Mouse (Mus musculus) stomach, embryonic 16.5 days (tissue): ENCODE results near the gene Sp2. TPM values are rescaled to one million over a fixed set of nuclear protein-coding genes. Genes with fewer than 3 reads are reported as not detected.

Source experiments
- ATAC-seq: fragments of 200-750 bp; cut with Nextera tagmentation; 2 replicates; pipeline ENCODE4 v1.8.0; 2017; ENCODE audit warnings: moderate number of reproducible peaks, moderate TSS enrichment; ENCODE audit not compliant: insufficient read depth, low FRiP score
- H3K27ac ChIP-seq: fragments of 300-500 bp; sonication (generic); 2 replicates; pipeline ENCODE4 v1.5.1; 2014; ENCODE audit warnings: low read length
- H3K27me3 ChIP-seq: fragments of 300-500 bp; sonication (generic); 2 replicates; pipeline ENCODE4 v1.6.1; 2014; ENCODE audit warnings: low read length, control low read depth, mixed read lengths; ENCODE audit not compliant: control insufficient read depth, insufficient read depth
- H3K36me3 ChIP-seq: fragments of 300-500 bp; sonication (generic); 2 replicates; pipeline ENCODE4 v1.6.1; 2014; ENCODE audit warnings: low read length; ENCODE audit not compliant: control insufficient read depth, insufficient read depth
- H3K4me1 ChIP-seq: fragments of 300-500 bp; sonication (generic); 2 replicates; pipeline ENCODE4 v1.6.1; 2014; ENCODE audit warnings: low read length, control low read depth, mixed read lengths; ENCODE audit not compliant: control insufficient read depth, insufficient read depth
- H3K4me2 ChIP-seq: fragments of 300-500 bp; sonication (generic); 2 replicates; pipeline ENCODE4 v1.6.1; 2014; ENCODE audit warnings: low read depth, low read length, mixed read lengths
- H3K4me3 ChIP-seq: fragments of 300-500 bp; sonication (generic); replicated peaks from 2 replicates; pipeline ENCODE4 v1.5.1; 2014; ENCODE audit warnings: mild to moderate bottlenecking, low read length
- H3K9ac ChIP-seq: fragments of 300-500 bp; sonication (generic); 2 replicates; pipeline ENCODE4 v1.6.1; 2014; ENCODE audit warnings: low read length
- H3K9me3 ChIP-seq: fragments of 300-500 bp; sonication (generic); replicated peaks from 2 replicates; pipeline ENCODE4 v1.6.1; 2016; ENCODE audit warnings: low read length, control low read depth; ENCODE audit not compliant: control insufficient read depth
- WGBS: fragments of 180-500 bp; shearing (Covaris S2); extraction: QIAGEN DNeasy Blood & Tissue Kit; methylation state at CpG from one replicate; pipeline ENCODE4 v1.1.7; 2014; 5-methylcytosine and 5-hydroxymethylcytosine counted together
- polyA plus RNA-seq: library from polyadenylated mRNA; unstranded; fragments of >200 nt; fragmentation: Nextera tagmentation; extraction: Ambion mirVana; gene quantifications from 2 replicates; pipeline ENCODE4 v1.2.1, GENCODE M21; 2015

The Sp2 gene
- polyA plus RNA-seq, 1 experiment from 2014 or later = 13.4 TPM

DNA sequence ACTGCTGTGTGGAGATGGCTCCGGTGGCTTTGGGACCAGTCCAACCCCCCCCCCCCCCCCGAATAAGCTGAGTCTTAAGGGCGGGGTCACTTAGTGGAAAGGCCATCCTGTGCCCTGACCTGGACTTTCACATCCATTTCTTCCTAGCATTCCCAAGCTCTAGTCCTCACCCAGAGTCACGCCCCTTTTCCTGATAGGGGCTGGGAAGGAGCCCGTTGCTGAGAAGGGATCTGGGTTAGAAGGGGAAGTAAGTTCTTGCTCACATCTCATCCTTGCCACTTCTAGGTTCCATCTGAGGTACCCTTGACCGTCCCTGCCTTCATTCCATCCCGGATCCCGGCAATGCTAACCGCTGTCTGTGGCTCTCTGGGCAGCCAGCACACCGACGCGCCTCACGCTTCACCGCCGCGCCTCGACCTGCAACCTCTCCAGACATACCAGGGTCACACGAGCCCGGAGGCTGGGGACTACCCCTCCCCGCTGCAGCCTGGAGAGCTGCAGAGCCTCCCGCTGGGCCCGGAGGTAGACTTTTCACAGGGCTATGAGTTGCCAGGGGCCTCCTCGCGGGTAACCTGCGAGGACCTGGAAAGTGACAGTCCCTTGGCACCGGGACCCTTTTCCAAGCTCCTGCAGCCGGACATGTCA is 38.5 kb upstream of the Sp2 start:
- peaks cover 50% of the 10 kb centered on the region for H3K27me3 ChIP-seq
- 2% methylated on average over 27 of the region's 27 CpGs for WGBS
- no peaks in the 10 kb centered on the region for H3K36me3 ChIP-seq
- no peak overlapping the region for H3K27ac ChIP-seq
- H3K9ac ChIP-seq = peak overlapping the region; percentile 81
- H3K4me1 ChIP-seq = peaks cover 22% of the 10 kb centered on the region
- H3K4me3 ChIP-seq = peak overlapping the region; percentile 62
- no peaks in the 10 kb centered on the region for H3K9me3 ChIP-seq
- no peak for ATAC-seq
- peak overlapping the region; percentile 95 for H3K4me2 ChIP-seq

DNA sequence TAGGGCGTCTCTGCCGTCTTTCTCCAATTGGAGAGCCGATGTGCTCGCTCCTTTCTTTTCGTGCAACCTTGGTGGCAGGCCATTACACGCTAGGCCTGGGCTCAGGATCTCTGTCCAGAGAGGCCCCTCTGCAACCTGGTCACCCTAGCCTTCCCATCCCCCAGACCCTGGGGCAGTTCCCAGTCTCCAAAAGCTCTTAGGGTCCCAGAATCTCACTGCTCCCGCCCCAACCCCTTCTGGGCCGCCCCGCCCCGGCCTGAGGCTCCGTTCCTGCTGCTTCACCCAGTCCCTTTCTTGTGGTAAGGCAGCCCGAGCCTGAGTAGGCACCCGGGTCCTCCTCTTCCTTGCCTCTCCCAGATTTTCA is 36.6 kb upstream of the Sp2 start:
- peak overlapping the region; percentile 70 for H3K27ac ChIP-seq
- no peaks in the 10 kb centered on the region for H3K36me3 ChIP-seq
- 12% methylated on average over 13 of the region's 13 CpGs for WGBS
- H3K9ac ChIP-seq = peak overlapping the region; percentile 69
- H3K27me3 ChIP-seq = peaks cover 58% of the 10 kb centered on the region
- peak overlapping the region; percentile 46 for H3K4me3 ChIP-seq
- no peaks in the 10 kb centered on the region for H3K9me3 ChIP-seq
- no peak for ATAC-seq
- H3K4me2 ChIP-seq = peak overlapping the region; percentile 57; the same call in 1 of the 2 replicates
- H3K4me1 ChIP-seq = peaks cover 15% of the 10 kb centered on the region

- Histone ChIP-seq H3K4me1 (peaks cover 15% of the 10 kb centered on the region), H3K36me3 (no peaks in the 10 kb centered on the region), H3K4me3 (peak overlapping the region; percentile 46), H3K27ac (peak overlapping the region; percentile 70), H3K9me3 (no peaks in the 10 kb centered on the region), H3K9ac (peak overlapping the region; percentile 69), H3K27me3 (peaks cover 58% of the 10 kb centered on the region), H3K4me2 (peak overlapping the region; percentile 57)
- peak; percentile 23; the same call in 1 of the 2 replicates for ATAC-seq
- WGBS = 2% methylated on average over 64 of the region's 68 CpGs
Measured at GRCm38 (mm10) chr11:97018583-97019344, 36.0 kb upstream of the Sp2 start.

GRCm38 (mm10) chr11:97017696-97018582 is 35.2 kb upstream of the Sp2 start:
- Histone ChIP-seq H3K27ac (no peak overlapping the region), H3K9ac (peak overlapping the region; percentile 69; the same call in 1 of the 2 replicates), H3K4me3 (peak overlapping the region; percentile 46), H3K36me3 (no peaks in the 10 kb centered on the region), H3K4me1 (peaks cover 18% of the 10 kb centered on the region), H3K9me3 (no peaks in the 10 kb centered on the region), H3K4me2 (peak overlapping the region; percentile 57), H3K27me3 (peaks cover 51% of the 10 kb centered on the region)
- ATAC-seq = no peak
- WGBS = 1% methylated on average over 36 of the region's 36 CpGs

DNA sequence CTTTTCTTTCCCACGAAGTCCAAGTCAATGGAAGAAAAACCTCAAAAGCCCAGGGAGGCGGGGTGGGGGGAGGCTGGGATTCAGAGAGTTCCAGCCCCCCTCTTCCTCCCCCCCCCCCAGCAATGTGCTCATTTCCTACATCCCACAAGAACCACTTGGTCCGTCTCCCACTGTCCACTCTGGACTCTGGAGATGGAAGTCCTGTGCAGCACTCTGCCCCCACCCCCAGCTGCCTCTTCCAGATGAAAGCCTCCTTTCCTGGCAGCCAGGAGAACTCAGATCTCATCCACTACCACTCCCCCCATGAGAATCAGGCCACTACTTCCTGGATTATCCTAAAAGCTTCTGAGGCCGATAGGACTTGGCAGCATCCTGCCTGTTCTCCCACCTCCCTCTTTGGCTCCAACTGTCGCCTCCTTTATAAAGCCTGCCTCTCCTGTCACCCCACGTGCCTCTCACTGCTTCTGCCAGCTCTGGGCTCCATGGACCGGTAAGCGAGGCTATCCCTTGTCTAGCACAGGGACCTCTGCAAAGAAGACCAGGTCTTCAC is 30.4 kb upstream of the Sp2 start, which contains the start of gene Sp6:
Gene Sp6 (plus strand): TSS at position 274 of the 550 bp plus-strand sequence.
- peaks cover 20% of the 10 kb centered on the region for H3K27me3 ChIP-seq
- H3K9me3 ChIP-seq = no peaks in the 10 kb centered on the region
- H3K9ac ChIP-seq = peak within 1 kb of the TSS; percentile 21; the same call in 1 of the 2 replicates
- WGBS = 27% methylated on average over 8 of the region's 8 CpGs
- H3K27ac ChIP-seq = no peak within 1 kb of the TSS
- no peaks in the 10 kb centered on the region for H3K36me3 ChIP-seq
- peak; percentile 42; the same call in 1 of the 2 replicates for ATAC-seq
- H3K4me2 ChIP-seq = no peak within 1 kb of the TSS
- 0 out of 2 replicates have a peak, but pooled peaks cover 9% of the 10 kb centered on the region for H3K4me1 ChIP-seq
- H3K4me3 ChIP-seq = no peak within 1 kb of the TSS

DNA sequence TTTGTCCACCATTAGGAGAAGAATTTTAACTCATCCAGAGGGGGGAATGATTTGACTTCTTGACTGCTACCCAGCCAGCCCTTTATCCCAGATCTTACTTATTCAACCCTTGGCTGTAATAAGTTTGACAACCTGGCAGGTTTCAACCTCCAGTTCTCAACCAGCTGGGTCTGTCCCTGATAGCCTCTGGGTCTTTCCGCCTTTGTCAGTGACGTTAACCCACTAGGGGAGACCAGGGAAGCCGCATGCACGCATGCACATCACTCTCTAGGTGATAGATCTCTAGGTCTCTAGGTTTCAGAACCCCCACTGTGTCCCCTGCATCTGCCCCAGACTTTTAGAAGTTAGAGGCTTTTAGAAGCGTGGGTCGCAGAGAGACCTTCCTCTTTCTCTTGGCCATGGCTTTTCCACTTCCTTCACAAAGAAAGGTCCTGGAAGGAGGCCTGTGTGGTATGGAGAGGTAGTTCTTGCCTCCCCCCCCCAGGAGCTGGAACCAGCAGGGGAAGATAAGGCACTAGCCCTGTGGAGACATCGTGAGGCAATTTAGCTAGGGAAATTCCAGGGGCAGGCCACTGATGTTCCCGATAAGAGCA is 26.5 kb upstream of the Sp2 start:
- Histone ChIP-seq H3K27ac (no peak overlapping the region), H3K4me1 (0 out of 2 replicates have a peak, but pooled peaks cover 3% of the 10 kb centered on the region), H3K9me3 (no peaks in the 10 kb centered on the region), H3K36me3 (no peaks in the 10 kb centered on the region), H3K27me3 (peaks cover 5% of the 10 kb centered on the region; the same call in 1 of the 2 replicates), H3K9ac (no peak overlapping the region), H3K4me3 (no peak overlapping the region), H3K4me2 (no peak overlapping the region)
- WGBS = 52% methylated on average over 8 of the region's 8 CpGs
- no peak for ATAC-seq

DNA sequence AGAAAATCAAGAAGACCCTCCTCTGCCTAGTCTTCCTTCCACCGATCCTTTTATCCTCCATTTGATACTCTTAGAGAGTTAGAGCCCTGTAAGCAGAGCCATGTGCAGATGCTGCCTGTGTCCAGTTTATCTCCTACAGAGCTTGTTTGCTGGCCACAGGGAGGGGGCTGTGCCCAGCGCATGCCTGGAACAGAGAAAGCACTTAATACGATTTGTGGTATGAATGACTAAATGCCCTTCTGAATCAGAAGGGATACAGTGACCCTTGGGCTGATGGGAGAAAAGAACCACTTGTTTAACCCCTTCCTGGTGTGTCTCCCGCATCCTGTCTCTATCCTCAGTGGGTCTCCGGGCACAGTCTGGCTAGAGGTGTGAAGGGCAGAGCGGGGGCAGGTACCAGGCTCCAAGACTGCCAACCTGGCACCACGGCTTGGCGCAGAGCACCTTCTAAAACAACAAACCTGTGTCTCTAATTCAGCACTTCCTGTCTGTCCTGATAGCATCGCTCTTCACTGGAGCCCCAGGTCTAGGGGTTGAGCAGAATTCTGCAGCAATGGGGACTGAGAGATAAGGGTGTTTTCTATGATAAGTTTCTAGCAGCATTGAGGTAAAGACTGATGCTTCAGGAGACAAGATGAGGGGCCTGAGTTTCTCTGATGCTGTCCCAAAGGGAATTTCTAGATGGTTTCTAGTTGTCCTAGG is 24.5 kb upstream of the Sp2 start:
- Histone ChIP-seq H3K36me3 (no peaks in the 10 kb centered on the region), H3K27me3 (peaks cover 7% of the 10 kb centered on the region; the same call in 1 of the 2 replicates)

GRCm38 (mm10) chr11:97003170-97003569 is 20.4 kb upstream of the Sp2 start:
- Histone ChIP-seq H3K4me1 (no peaks in the 10 kb centered on the region), H3K36me3 (no peaks in the 10 kb centered on the region), H3K4me3 (no peak overlapping the region), H3K9me3 (no peaks in the 10 kb centered on the region), H3K27ac (no peak overlapping the region), H3K4me2 (no peak overlapping the region), H3K27me3 (0 out of 2 replicates have a peak, but pooled peaks cover 8% of the 10 kb centered on the region), H3K9ac (no peak overlapping the region)
- ATAC-seq = no peak
- 29% methylated on average over 5 of the region's 5 CpGs for WGBS

More for the DNA sequence above, 24.5 kb upstream of the Sp2 start:
- no peaks in the 10 kb centered on the region for H3K9me3 ChIP-seq
- no peak for ATAC-seq
- H3K9ac ChIP-seq = no peak overlapping the region
- H3K4me1 ChIP-seq = no peaks in the 10 kb centered on the region
- H3K4me2 ChIP-seq = no peak overlapping the region
- H3K27ac ChIP-seq = no peak overlapping the region
- no peak overlapping the region for H3K4me3 ChIP-seq
- WGBS = 58% methylated on average over 9 of the region's 9 CpGs
